Mouse (Mus musculus) CH12.LX (cell line): Measurements from ENCODE around the gene Myt1. TPM values are rescaled to one million over a fixed set of nuclear protein-coding genes. Genes with fewer than 3 reads are reported as not detected.

Experiments
- DNase-seq: peaks from one replicate; pipeline ENCODE4 v3.0.0-alpha.2; 2013; ENCODE audit errors: extremely low read depth
- H3K27ac ChIP-seq: 2 replicates; pipeline ENCODE4 v1.5.1; 2012; ENCODE audit warnings: low read depth, mild to moderate bottlenecking, control low read depth, moderate library complexity; ENCODE audit not compliant: insufficient read depth
- H3K27me3 ChIP-seq: replicated peaks from 2 replicates; pipeline ENCODE3; 2012; ENCODE audit warnings: inconsistent platforms
- H3K36me3 ChIP-seq, 2 experiments: replicated peaks in 1 of 2; 2 replicates each; pipeline versions ENCODE3 to v1.6.1; 2012; ENCODE audit warnings: inconsistent platforms in 1 of 2, low read length in 1 of 2, mild to moderate bottlenecking in 1 of 2, mixed read lengths in 1 of 2, moderate library complexity in 1 of 2; ENCODE audit not compliant: control insufficient read depth in 1 of 2, insufficient read depth in 1 of 2
- H3K4me1 ChIP-seq, 2 experiments: 2 replicates each; pipeline ENCODE4 v1.6.1; 2012; ENCODE audit warnings: inconsistent platforms in 1 of 2, moderate library complexity in 1 of 2; ENCODE audit not compliant: insufficient read depth in 2 of 2, control insufficient read depth in 1 of 2
- H3K4me2 ChIP-seq: 2 replicates; pipeline ENCODE4 v1.6.1; 2012; ENCODE audit warnings: low read depth, mild to moderate bottlenecking, control low read depth; ENCODE audit not compliant: poor library complexity, insufficient read depth, severe bottlenecking
- H3K4me3 ChIP-seq, 3 experiments: fragments of 150-350 bp in 1 of 3; sonication (generic) in 1 of 3; replicated peaks in 1 of 3; 2 replicates each; pipeline versions ENCODE3 to v1.5.1; 2011 to 2012; ENCODE audit warnings: low read depth in 2 of 3, low read length in 2 of 3, mild to moderate bottlenecking in 2 of 3, moderate library complexity in 2 of 3, control low read depth in 1 of 3, improper control_type of control experiment in 1 of 3, inconsistent platforms in 1 of 3, mixed read lengths in 1 of 3; ENCODE audit not compliant: poor library complexity in 1 of 3
- H3K79me2 ChIP-seq: replicated peaks from 2 replicates; pipeline ENCODE4 v1.6.1; 2012; ENCODE audit warnings: mild to moderate bottlenecking, moderate library complexity; ENCODE audit not compliant: control insufficient read depth, poor library complexity, insufficient read depth, severe bottlenecking; ENCODE audit errors: extremely low read depth
- H3K9ac ChIP-seq: 2 replicates; pipeline ENCODE4 v1.6.1; 2012; ENCODE audit warnings: low read depth, mild to moderate bottlenecking, control low read depth, moderate library complexity; ENCODE audit not compliant: insufficient read depth
- H3K9me3 ChIP-seq: replicated peaks from 2 replicates; pipeline ENCODE3; 2012; ENCODE audit warnings: low read length, inconsistent platforms, mixed read lengths
- CHD1 ChIP-seq: IDR thresholded peaks from 2 replicates; pipeline ENCODE4 v1.6.1; 2012; ENCODE audit warnings: low read depth, low read length, improper control_type of control experiment, inconsistent platforms
- CHD2 ChIP-seq: IDR thresholded peaks from 2 replicates; pipeline ENCODE4 v1.6.1; 2011; ENCODE audit warnings: low read length, improper control_type of control experiment
- CTCF ChIP-seq, 2 experiments: IDR thresholded peaks in 1 of 2; conservative IDR thresholded peaks in 1 of 2; 2 replicates each; pipeline ENCODE4 v1.5.1; 2011 to 2012; ENCODE audit warnings: low read depth in 2 of 2, low read length in 2 of 2, improper control_type of control experiment in 1 of 2, inconsistent platforms in 1 of 2, mild to moderate bottlenecking in 1 of 2, moderate library complexity in 1 of 2
- E2F4 ChIP-seq: IDR thresholded peaks from 2 replicates; pipeline ENCODE4 v1.6.1; 2011; ENCODE audit warnings: low read depth, low read length, improper control_type of control experiment; ENCODE audit not compliant: insufficient replicate concordance
- IRF4 ChIP-seq: IDR thresholded peaks from 2 replicates; pipeline ENCODE4 v1.6.1; 2014; ENCODE audit warnings: low read depth, mild to moderate bottlenecking, inconsistent platforms, low read length, improper control_type of control experiment
- JUN ChIP-seq: IDR thresholded peaks from 2 replicates; pipeline ENCODE4 v1.6.1; 2011; ENCODE audit warnings: low read depth, mild to moderate bottlenecking, low read length, improper control_type of control experiment, moderate library complexity; ENCODE audit not compliant: insufficient read depth
- JUND ChIP-seq: conservative IDR thresholded peaks from 2 replicates; pipeline ENCODE4 v1.6.1; 2011; ENCODE audit warnings: low read depth, low read length, improper control_type of control experiment
- MAFK ChIP-seq: IDR thresholded peaks from 2 replicates; pipeline ENCODE4 v1.6.1; 2011; ENCODE audit warnings: low read length, improper control_type of control experiment; ENCODE audit not compliant: insufficient replicate concordance
- MAX ChIP-seq: IDR thresholded peaks from 2 replicates; pipeline ENCODE4 v1.6.1; 2011; ENCODE audit warnings: low read length, improper control_type of control experiment
- MAZ ChIP-seq: IDR thresholded peaks from 2 replicates; pipeline ENCODE4 v1.6.1; 2012; ENCODE audit warnings: low read depth, mild to moderate bottlenecking, inconsistent platforms, low read length, improper control_type of control experiment, moderate library complexity
- MEF2A ChIP-seq: IDR thresholded peaks from 2 replicates; pipeline ENCODE4 v1.6.1; 2014; ENCODE audit warnings: low read depth, mild to moderate bottlenecking, inconsistent platforms, low read length, improper control_type of control experiment, borderline replicate concordance
- NELFE ChIP-seq: IDR thresholded peaks from 2 replicates; pipeline ENCODE4 v1.6.1; 2011; ENCODE audit warnings: low read depth, low read length, improper control_type of control experiment
- NRF1 ChIP-seq: IDR thresholded peaks from 2 replicates; pipeline ENCODE4 v1.6.1; 2014; ENCODE audit warnings: low read depth, mild to moderate bottlenecking, inconsistent platforms, low read length, improper control_type of control experiment, moderate library complexity
- PAX5 ChIP-seq: IDR thresholded peaks from 2 replicates; pipeline ENCODE4 v1.6.1; 2012; ENCODE audit warnings: low read length, inconsistent platforms, mixed read lengths
- POLR2A ChIP-seq: IDR thresholded peaks from 2 replicates; pipeline ENCODE4 v1.6.1; 2011; ENCODE audit warnings: low read depth, mild to moderate bottlenecking, improper control_type of control experiment, low read length
- RAD21 ChIP-seq: IDR thresholded peaks from 2 replicates; pipeline ENCODE4 v1.6.1; 2011; ENCODE audit warnings: low read depth, mild to moderate bottlenecking, low read length, improper control_type of control experiment, moderate library complexity
- RCOR1 ChIP-seq: conservative IDR thresholded peaks from 2 replicates; pipeline ENCODE4 v1.6.1; 2012; ENCODE audit warnings: low read depth, mild to moderate bottlenecking, inconsistent platforms, low read length, improper control_type of control experiment
- SIN3A ChIP-seq: IDR thresholded peaks from 2 replicates; pipeline ENCODE4 v1.6.1; 2012; ENCODE audit warnings: low read length, improper control_type of control experiment, inconsistent platforms
- TBP ChIP-seq: conservative IDR thresholded peaks from 2 replicates; pipeline ENCODE4 v1.6.1; 2011; ENCODE audit warnings: low read depth, low read length, improper control_type of control experiment
- UBTF ChIP-seq: IDR thresholded peaks from 2 replicates; pipeline ENCODE4 v1.6.1; 2012; ENCODE audit warnings: low read depth, mild to moderate bottlenecking, inconsistent platforms, low read length, improper control_type of control experiment, moderate library complexity
- ZC3H11A ChIP-seq: IDR thresholded peaks from 2 replicates; pipeline ENCODE4 v1.6.1; 2012; ENCODE audit warnings: low read depth, mild to moderate bottlenecking, inconsistent platforms, low read length, improper control_type of control experiment
- ZKSCAN1 ChIP-seq: IDR thresholded peaks from 2 replicates; pipeline ENCODE4 v1.6.1; 2012; ENCODE audit warnings: low read depth, inconsistent platforms, low read length, improper control_type of control experiment, borderline replicate concordance
- ZMIZ1 ChIP-seq: IDR thresholded peaks from 2 replicates; pipeline ENCODE4 v1.6.1; 2012; ENCODE audit warnings: low read depth, mild to moderate bottlenecking, inconsistent platforms, low read length, improper control_type of control experiment
- ZNF384 ChIP-seq: IDR thresholded peaks from 2 replicates; pipeline ENCODE4 v1.6.1; 2012; ENCODE audit warnings: low read depth, low read length, improper control_type of control experiment, inconsistent platforms
- dilution Hi-C: fragments of 300-500 bp; cut with MboI; formaldehyde crosslinking; loops from 2 replicates; pipeline ENCODE4 v1.14.3; 2020; ENCODE audit warnings: low sequenced_read_pairs; ENCODE audit not compliant: extremely low pct_unique_long_range_greater_than_20kb, extremely low pct_ligation_motif_present
- in situ Hi-C: fragments of 300-500 bp; cut with MboI; formaldehyde crosslinking; loops from 3 replicates; pipeline ENCODE4 v1.14.3; 2019; ENCODE audit warnings: low sequenced_read_pairs, low pct_ligation_motif_present, low pct_unique_long_range_greater_than_20kb, mixed read lengths
- polyA plus RNA-seq: library from polyadenylated mRNA; unstranded; fragments of >175 nt; gene quantifications from 2 replicates; pipeline ENCODE4 v1.2.1, GENCODE M21; 2012; ENCODE audit warnings: low read depth; ENCODE audit not compliant: insufficient read length
- total RNA-seq, 2 experiments: library from RNA; depleted of rRNA; stranded (reverse); fragments of 300-350 nt in 1 of 2; fragments of >200 nt in 1 of 2; gene quantifications; 2 replicates each; pipeline ENCODE4 v1.2.3; 2012 to 2014

The Myt1 gene
- total and polyA plus RNA-seq, 3 experiments = not detected

GRCm38 (mm10) chr2:181838293-181838680 is 75.2 kb downstream of the Myt1 start:
- peak overlapping the region; percentile 66 to 81 (median 77) for H3K4me3 ChIP-seq
- peak; percentile 2 for DNase-seq
- peaks cover 3% of the 10 kb centered on the region; the same call in 1 of the 2 replicates for H3K79me2 ChIP-seq
- in situ Hi-C loops = no loop called here
- H3K4me1 ChIP-seq = peaks cover 0 to 17% of the 10 kb centered on the region in 2 experiments; a peak in 3 of 4 replicates
- H3K27me3 ChIP-seq = no peaks in the 10 kb centered on the region
- dilution Hi-C loops = no loop called here
- peaks cover 8 to 16% of the 10 kb centered on the region in 2 experiments for H3K36me3 ChIP-seq
- H3K4me2 ChIP-seq = peak overlapping the region; percentile 87
- H3K9ac ChIP-seq = peak overlapping the region; percentile 88
- H3K27ac ChIP-seq = no peak overlapping the region
- TF ChIP-seq JUND (no peak), PAX5 (no peak), UBTF (no peak), MAFK (no peak), RCOR1 (no peak), ZNF384 (no peak), MAX (no peak), MAZ (no peak), JUN (no peak), CTCF (conservative IDR thresholded peaks at IDR 0.05 in 1 of 2, IDR thresholded peaks at IDR 0.05 in 1 of 2; ENCODE audit: low read depth in 2 of 2, low read length in 2 of 2) (no peak), NRF1 (no peak), MEF2A (no peak), CHD2 (no peak), ZKSCAN1 (no peak), SIN3A (no peak), CHD1 (no peak), NELFE (no peak), ZC3H11A (no peak), ZMIZ1 (no peak)
- no peaks in the 10 kb centered on the region for H3K9me3 ChIP-seq

DNA sequence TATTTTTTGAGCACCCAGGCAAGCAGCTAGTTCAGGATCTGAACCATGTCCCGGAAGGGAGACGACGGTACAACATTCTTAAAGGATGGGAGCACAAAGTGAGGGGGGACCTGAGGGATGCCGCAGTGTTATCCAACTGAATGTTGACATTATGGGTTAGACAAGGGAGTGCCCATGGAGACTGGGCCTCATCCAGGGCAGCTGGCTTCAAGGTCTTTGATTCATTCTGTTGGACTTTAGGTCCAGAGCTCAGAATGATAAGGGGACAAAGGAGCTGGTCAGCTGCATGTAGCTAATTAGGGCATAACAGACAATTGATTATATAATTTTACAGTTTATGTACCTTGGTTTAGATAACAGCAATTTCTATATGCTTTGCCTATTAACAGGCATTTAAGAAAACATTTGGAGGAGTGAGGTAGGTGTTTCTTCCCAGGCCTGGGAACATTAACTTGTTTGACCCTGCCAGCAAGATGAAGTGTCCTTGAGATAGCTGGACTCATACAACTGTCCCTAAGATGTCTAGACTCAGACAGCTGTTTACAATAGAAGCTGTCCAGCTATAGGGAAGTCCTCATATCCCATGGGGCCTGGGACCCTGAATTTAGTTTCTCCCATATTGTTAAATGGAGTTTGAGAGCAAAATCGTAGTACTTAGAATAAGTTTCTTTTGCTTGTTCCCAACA is 82.7 kb downstream of the Myt1 start:
- Histone ChIP-seq H3K9me3 (no peaks in the 10 kb centered on the region), H3K9ac (no peak overlapping the region), H3K27me3 (no peaks in the 10 kb centered on the region), H3K4me3 (no peak overlapping the region), H3K36me3 (peaks cover 25 to 55% of the 10 kb centered on the region in 2 experiments), H3K4me1 (no peaks in the 10 kb centered on the region), H3K79me2 (no peaks in the 10 kb centered on the region), H3K27ac (no peak overlapping the region), H3K4me2 (no peak overlapping the region)
- dilution Hi-C loops (no loop called here), in situ Hi-C loops (no loop called here)
- no peak for TF ChIP-seq POLR2A
- no peak for TF ChIP-seq IRF4
- TF ChIP-seq E2F4 = no peak
- no peak for TF ChIP-seq TBP
- no peak for TF ChIP-seq ZC3H11A
- no peak for TF ChIP-seq SIN3A
- TF ChIP-seq JUN = no peak
- no peak for TF ChIP-seq UBTF
- no peak for TF ChIP-seq MAFK
- TF ChIP-seq RAD21 = no peak
- no peak for DNase-seq
